Mouse (Mus musculus) pancreas, adult 10 weeks (tissue): ENCODE measurements around the gene Shld2. TPM values are rescaled to one million over a fixed set of nuclear protein-coding genes. Genes with fewer than 3 reads are reported as not detected.

Experiments
- polyA plus RNA-seq: library from polyadenylated mRNA; stranded (reverse); fragments of 350-450 nt; fragmentation: Illumina TruSeq; extraction: RNeasy Lipid Tissue Mini Kit (QIAGEN cat#74804); gene quantifications from one replicate; pipeline ENCODE4 v1.2.3, GENCODE M21; 2015; ENCODE audit warnings: low read depth, low replicate concordance; ENCODE audit not compliant: insufficient read depth

The Shld2 gene
- 1.7 TPM for polyA plus RNA-seq

GRCm38 (mm10) chr14:34310234-34310965 is at the start of gene Shld2, which contains the start of gene Glud1:
Gene Shld2, minus strand, starts transcription at chr14:34310493.
Gene Glud1, plus strand, starts transcription at chr14:34310727.

GRCm38 (mm10) chr14:34355301-34355700 is 45.0 kb upstream of the Shld2 start, which contains the start of gene Fam25c:
Gene Fam25c, minus strand, starts transcription at chr14:34355433.

GRCm38 (mm10) chr14:34219295-34219694 is 91.0 kb downstream of the Shld2 start, which contains the start of gene Syt15:
Gene Syt15, plus strand, starts transcription at chr14:34219595.

GRCm38 (mm10) chr14:34201231-34202035 is 108.9 kb downstream of the Shld2 start, which contains the start of gene Gprin2:
Gene Gprin2, minus strand, starts transcription at chr14:34201653.

Other genes starting within 250 kb of the Shld2 start
- 2.5 TPM for gene Anxa8, start 224.5 kb downstream of the Shld2 start, polyA plus RNA-seq
- not detected for gene A630023A22Rik, start 207.7 kb downstream of the Shld2 start, polyA plus RNA-seq
- gene Npy4r, start 158.0 kb downstream of the Shld2 start, polyA plus RNA-seq = not detected
- gene Gprin2, start 108.8 kb downstream of the Shld2 start, polyA plus RNA-seq = not detected
- 5.6 TPM for gene Syt15, start 90.9 kb downstream of the Shld2 start, polyA plus RNA-seq
- 29.8 TPM for gene Glud1, start 234 bp upstream of the Shld2 start, polyA plus RNA-seq
- gene Fam25c, start 44.9 kb upstream of the Shld2 start, polyA plus RNA-seq = 3.0 TPM
- 19.0 TPM for gene Sncg, start 64.3 kb upstream of the Shld2 start, polyA plus RNA-seq
- gene Mmrn2, start 65.0 kb upstream of the Shld2 start, polyA plus RNA-seq = 17.0 TPM
- 5.8 TPM for gene Bmpr1a, start 192.8 kb upstream of the Shld2 start, polyA plus RNA-seq
- gene 9230112D13Rik, start 212.3 kb upstream of the Shld2 start, polyA plus RNA-seq = not detected